Mouse (Mus musculus) midbrain, embryonic 15.5 days (tissue): ENCODE measurements at regions not wholly inside any gene's neighbourhood (a gene's known extent, or its start where the extent isn't known, plus 50 kb on each side); places are given as distances from the start of the nearest gene placed in this dataset.

Experiments used
- ATAC-seq: fragments of 200-750 bp; cut with Nextera tagmentation; replicated peaks from 2 replicates; pipeline ENCODE4 v1.8.0; 2017; ENCODE audit warnings: moderate TSS enrichment
- H3K27ac ChIP-seq: fragments of 300-500 bp; sonication (generic); 2 replicates; pipeline ENCODE4 v1.5.1; 2015; ENCODE audit warnings: mild to moderate bottlenecking, inconsistent platforms
- H3K27me3 ChIP-seq: fragments of 300-500 bp; sonication (generic); replicated peaks from 2 replicates; pipeline ENCODE4 v1.6.1; 2015; ENCODE audit warnings: inconsistent platforms
- H3K36me3 ChIP-seq: fragments of 300-500 bp; sonication (generic); replicated peaks from 2 replicates; pipeline ENCODE4 v1.6.1; 2015; ENCODE audit warnings: inconsistent platforms
- H3K4me1 ChIP-seq: fragments of 300-500 bp; sonication (generic); 2 replicates; pipeline ENCODE4 v1.6.1; 2015; ENCODE audit warnings: inconsistent platforms
- H3K4me2 ChIP-seq: fragments of 300-500 bp; sonication (generic); 2 replicates; pipeline ENCODE4 v1.6.1; 2015; ENCODE audit warnings: inconsistent platforms, mild to moderate bottlenecking, moderate library complexity
- H3K4me3 ChIP-seq: fragments of 300-500 bp; sonication (generic); 2 replicates; pipeline ENCODE4 v1.5.1; 2015; ENCODE audit warnings: mild to moderate bottlenecking, inconsistent platforms
- H3K9ac ChIP-seq: fragments of 300-500 bp; sonication (generic); 2 replicates; pipeline ENCODE4 v1.6.1; 2015; ENCODE audit warnings: mild to moderate bottlenecking, inconsistent platforms
- H3K9me3 ChIP-seq: fragments of 300-500 bp; sonication (generic); 2 replicates; pipeline ENCODE4 v1.6.1; 2016; ENCODE audit warnings: inconsistent platforms
- WGBS: fragments of 180-500 bp; shearing (Covaris S2); methylation state at CpG from one replicate; pipeline ENCODE4 v1.1.7; 2015; ENCODE audit warnings: mixed read lengths; 5-methylcytosine and 5-hydroxymethylcytosine counted together

DNA sequence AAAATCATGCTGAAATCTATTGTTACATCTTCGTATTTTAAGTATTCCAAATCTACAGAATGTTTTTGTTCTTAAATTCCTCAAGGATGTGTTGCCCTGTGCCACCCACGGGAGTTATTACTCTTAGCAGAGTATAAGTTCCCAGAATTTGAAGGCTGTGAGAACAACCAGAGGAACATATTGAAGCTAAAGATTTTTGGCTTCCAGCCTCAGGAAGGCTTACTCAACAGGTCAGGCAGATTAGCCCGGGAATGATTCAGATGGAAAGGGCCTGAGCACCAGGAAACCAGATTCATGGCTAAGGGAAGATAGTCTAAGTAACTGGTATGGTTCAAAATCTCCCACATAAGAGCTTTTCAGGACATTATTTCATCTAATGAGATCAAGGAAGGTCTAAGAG lies 145.4 kb downstream of the Gm9733 start:
- 89% methylated on average over 3 of the region's 3 CpGs for WGBS
- Histone ChIP-seq H3K4me2 (no peak overlapping the region), H3K9me3 (no peaks in the 10 kb centered on the region), H3K27me3 (no peaks in the 10 kb centered on the region), H3K9ac (no peak overlapping the region), H3K27ac (no peak overlapping the region), H3K4me1 (no peaks in the 10 kb centered on the region), H3K4me3 (no peak overlapping the region), H3K36me3 (no peaks in the 10 kb centered on the region)
- no peak for ATAC-seq

DNA sequence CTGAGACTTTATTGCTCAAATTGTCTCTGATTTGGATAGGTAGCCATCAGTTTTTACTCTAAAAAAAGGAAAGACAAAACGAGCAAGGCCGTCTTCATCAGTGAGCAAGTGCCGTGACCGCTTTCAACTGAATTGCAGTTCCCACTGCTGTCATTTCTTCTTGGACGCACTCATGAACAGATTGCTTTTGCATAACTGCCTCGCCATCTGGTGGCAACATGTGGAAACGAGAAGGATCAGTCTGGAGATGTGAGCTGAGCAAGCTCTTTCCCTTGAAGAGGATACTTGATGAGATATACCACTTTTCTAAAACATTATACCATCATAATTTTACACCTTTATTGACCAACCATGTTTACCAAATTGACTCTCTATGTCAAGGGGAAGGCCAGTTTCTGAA lies 137.7 kb downstream of the Gm9733 start:
- Histone ChIP-seq H3K27ac (no peak overlapping the region), H3K4me1 (no peaks in the 10 kb centered on the region), H3K4me2 (no peak overlapping the region), H3K4me3 (no peak overlapping the region), H3K27me3 (no peaks in the 10 kb centered on the region), H3K9me3 (no peaks in the 10 kb centered on the region), H3K36me3 (no peaks in the 10 kb centered on the region), H3K9ac (no peak overlapping the region)
- peak; percentile 97 for ATAC-seq
- 5% methylated on average over 7 of the region's 7 CpGs for WGBS

DNA sequence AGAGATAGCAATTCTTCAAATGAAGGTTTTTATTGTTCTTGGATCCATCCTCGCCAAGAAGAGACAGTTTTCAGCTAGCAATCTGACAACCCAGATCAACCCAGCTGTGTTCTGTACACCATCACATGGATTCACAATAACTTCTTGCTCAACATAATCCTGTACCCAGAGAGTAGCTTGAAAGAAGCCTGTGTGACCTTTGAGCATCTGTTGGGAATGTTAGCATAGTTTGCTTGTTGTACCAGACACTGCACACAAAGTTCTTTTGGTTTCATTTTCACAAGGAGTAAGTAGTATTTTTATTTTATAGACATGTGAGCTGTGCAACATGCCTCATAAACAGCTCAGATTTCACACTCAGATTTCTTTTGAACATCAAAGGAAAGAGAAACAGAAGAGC lies 136.0 kb downstream of the Gm9733 start:
- no peaks in the 10 kb centered on the region for H3K4me1 ChIP-seq
- no peaks in the 10 kb centered on the region for H3K27me3 ChIP-seq
- no peaks in the 10 kb centered on the region for H3K9me3 ChIP-seq
- H3K4me3 ChIP-seq: no peak overlapping the region
- no peak overlapping the region for H3K9ac ChIP-seq
- ATAC-seq: no peak
- no peak overlapping the region for H3K27ac ChIP-seq
- H3K36me3 ChIP-seq: no peaks in the 10 kb centered on the region
- WGBS: 71% methylated on average over 1 of the region's 1 CpGs
- no peak overlapping the region for H3K4me2 ChIP-seq

DNA sequence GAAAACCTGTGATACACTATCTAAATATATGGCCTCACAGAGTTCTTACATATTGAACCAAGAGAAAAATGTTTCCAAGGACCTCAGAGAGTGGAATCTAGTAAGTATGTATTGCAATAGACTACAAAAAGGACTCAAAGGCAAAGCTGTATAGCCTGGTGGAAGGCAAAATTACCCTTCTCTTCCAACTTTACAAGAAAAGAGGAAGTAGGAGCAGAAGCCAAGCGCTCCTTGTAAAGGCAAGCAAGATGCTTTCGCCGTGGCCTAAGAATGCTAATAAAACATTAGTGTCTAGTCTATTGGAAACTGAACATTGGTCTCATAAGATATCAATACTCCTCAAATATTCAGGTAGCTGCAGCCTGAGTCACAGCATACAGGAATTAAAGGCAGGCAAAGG lies 134.0 kb downstream of the Gm9733 start:
- H3K4me2 ChIP-seq: no peak overlapping the region
- WGBS: 87% methylated on average over 3 of the region's 3 CpGs
- H3K36me3 ChIP-seq: no peaks in the 10 kb centered on the region
- no peak overlapping the region for H3K27ac ChIP-seq
- H3K9me3 ChIP-seq: no peaks in the 10 kb centered on the region
- H3K4me1 ChIP-seq: no peaks in the 10 kb centered on the region
- no peak overlapping the region for H3K4me3 ChIP-seq
- no peak for ATAC-seq
- no peaks in the 10 kb centered on the region for H3K27me3 ChIP-seq
- no peak overlapping the region for H3K9ac ChIP-seq

DNA sequence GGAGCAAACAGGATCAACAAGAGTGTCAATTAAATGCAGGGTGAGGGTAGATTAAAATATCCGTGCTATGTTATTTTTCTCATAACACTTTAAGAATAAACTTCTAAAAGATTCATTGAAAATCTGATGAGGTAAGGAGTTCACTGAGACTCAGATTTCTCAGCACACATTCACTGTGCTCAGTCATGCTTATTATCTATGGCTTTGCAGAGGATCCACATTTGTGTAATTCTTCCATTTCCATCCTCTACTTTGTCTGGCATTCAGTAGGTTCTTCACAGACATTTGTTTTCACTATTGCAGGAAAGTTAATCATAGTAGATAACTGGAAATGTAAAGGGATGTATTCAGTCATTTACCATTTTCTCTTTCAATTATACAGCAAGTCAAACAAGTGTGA lies 131.8 kb downstream of the Gm9733 start:
- Histone ChIP-seq H3K9me3 (no peaks in the 10 kb centered on the region), H3K4me1 (no peaks in the 10 kb centered on the region), H3K4me2 (no peak overlapping the region), H3K27me3 (no peaks in the 10 kb centered on the region), H3K9ac (no peak overlapping the region), H3K4me3 (no peak overlapping the region), H3K36me3 (no peaks in the 10 kb centered on the region), H3K27ac (no peak overlapping the region)
- no peak for ATAC-seq
- WGBS: 32% methylated on average over 1 of the region's 1 CpGs

DNA sequence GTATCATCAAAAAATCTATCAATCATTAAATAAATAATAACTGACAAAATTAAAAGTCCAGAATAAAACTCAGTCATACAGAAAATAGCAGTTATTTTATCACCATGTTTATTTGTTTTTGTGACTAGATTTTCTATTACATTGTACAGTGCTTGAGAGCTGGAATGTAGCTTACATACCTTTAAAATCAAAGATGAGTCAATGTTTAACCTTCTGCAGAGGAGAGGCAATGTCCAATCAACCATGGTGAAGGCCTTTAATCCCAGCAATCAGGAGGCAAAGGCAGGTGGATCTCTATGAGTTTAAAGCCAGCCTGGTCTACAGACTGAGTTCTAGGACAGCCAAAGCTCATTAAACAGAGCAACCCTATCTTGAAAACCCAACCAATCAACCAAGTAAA lies 131.1 kb downstream of the Gm9733 start:
- Histone ChIP-seq H3K27me3 (no peaks in the 10 kb centered on the region), H3K9me3 (no peaks in the 10 kb centered on the region), H3K36me3 (no peaks in the 10 kb centered on the region), H3K4me2 (no peak overlapping the region), H3K27ac (no peak overlapping the region), H3K4me1 (no peaks in the 10 kb centered on the region), H3K4me3 (no peak overlapping the region), H3K9ac (no peak overlapping the region)
- no peak for ATAC-seq

DNA sequence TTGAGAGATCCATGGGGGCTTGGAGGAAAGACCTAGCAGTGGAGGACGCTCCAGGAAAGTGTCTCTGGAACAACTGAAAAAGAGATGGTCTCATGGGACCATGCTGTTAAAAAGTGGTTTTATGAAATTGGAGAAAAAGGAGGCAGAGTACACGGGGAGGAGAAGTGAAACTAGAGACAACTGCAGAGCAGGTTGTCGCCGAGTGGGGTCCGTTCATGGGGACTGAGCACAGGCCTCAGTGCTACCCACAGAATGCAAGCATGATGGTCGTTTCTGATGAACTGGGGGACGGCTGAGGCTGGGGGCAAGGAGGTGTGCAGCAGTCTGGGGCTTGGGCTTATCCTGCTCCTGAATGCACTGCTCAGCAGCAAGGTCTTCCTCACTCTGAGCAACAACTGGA lies 129.3 kb downstream of the Gm9733 start:
- Histone ChIP-seq H3K36me3 (no peaks in the 10 kb centered on the region), H3K4me2 (no peak overlapping the region), H3K4me1 (no peaks in the 10 kb centered on the region), H3K9ac (no peak overlapping the region), H3K9me3 (no peaks in the 10 kb centered on the region), H3K27me3 (no peaks in the 10 kb centered on the region), H3K27ac (no peak overlapping the region), H3K4me3 (no peak overlapping the region)
- 89% methylated on average over 7 of the region's 7 CpGs for WGBS
- ATAC-seq: no peak

DNA sequence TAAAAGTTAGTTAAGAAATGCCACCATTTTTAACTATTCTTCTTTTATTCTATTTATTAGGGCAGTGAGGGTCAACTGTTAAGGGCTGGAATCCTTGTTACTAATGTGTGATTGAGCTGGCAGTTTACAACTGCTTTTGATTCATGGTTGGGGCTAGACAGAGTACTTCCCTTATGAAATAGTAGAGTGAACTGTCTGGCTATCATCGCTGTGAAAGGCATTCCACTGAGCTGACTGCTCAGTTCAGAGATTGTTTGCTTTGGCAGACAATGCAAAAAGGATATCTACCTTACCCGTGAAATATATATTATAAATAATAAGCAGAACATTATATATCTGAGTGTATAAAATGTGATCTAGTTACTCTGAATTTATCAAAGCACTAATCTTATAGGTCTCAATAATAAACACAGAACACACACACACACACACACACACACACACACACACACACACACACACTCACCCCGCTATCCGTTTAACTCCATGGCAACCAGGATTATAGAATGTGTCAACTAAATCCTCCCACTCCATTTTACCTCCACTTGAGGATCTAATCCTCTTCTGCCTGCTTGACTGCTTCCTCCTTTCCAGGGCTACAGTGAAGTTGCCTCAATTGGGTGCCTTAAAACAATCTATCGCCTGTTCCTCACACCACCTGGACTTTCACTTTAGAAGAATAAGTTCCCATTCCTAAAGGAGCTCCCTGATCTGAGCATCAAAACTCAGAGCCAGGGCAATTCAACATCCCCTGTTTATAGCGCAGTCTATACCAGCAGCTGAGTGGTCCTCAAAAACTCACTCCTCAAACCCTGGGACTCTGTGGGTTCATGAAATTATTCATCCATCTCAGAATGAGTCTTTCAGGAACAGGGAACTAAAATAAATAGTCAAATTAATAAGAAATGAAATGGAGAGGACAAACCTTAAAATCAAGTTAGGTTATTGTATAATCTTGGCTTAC lies 126.6 kb downstream of the Gm9733 start:
- 16% methylated on average over 6 of the region's 6 CpGs for whole genome bisulfite sequencing
- Histone ChIP-seq H3K9ac (no peak overlapping the region), H3K9me3 (no peaks in the 10 kb centered on the region), H3K4me1 (no peaks in the 10 kb centered on the region), H3K36me3 (no peaks in the 10 kb centered on the region), H3K27ac (no peak overlapping the region), H3K4me2 (no peak overlapping the region), H3K27me3 (no peaks in the 10 kb centered on the region), H3K4me3 (no peak overlapping the region)
- ATAC-seq: peak; percentile 83

DNA sequence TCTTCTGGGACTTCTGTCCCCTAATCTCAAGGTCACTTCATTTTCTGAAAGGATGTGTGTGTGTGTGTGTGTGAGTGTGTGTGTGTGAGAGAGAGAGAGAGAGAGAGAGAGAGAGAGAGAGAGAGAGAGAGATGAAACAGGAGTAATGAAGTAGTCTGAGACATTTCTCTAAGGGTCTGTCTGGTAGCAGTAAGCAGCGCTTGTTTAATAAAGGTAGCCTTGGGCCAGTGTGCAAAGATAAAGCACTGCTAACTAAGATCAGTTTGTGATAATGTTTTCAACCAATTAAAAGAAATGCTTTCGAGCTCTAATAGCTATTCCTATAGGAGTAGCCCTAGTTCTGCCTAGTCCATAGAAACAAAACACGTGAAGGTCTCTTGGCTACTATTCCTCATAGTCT lies 119.7 kb downstream of the Gm9733 start:
- no peak for ATAC-seq
- WGBS: 76% methylated on average over 3 of the region's 3 CpGs

DNA sequence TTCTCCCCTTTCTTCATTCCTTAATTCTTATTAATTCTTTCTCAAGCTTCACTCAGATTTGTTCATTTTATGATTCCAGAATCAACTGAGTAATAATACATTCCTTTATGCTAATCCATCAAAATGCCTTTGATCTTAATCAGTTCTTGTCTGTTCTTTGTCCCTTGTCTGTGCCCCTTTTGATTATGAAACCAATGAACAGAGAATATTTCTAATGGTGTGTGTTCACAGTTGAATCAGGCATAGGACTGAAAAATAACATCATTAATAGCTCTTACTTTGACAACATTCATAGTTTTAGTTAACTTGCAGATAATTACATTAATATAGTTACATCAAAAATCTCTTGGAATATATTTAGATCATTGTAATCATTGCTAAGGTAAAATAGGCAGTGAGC lies 114.5 kb downstream of the Gm9733 start:
- no peak for ATAC-seq
- H3K9ac ChIP-seq: no peak overlapping the region
- H3K4me1 ChIP-seq: no peaks in the 10 kb centered on the region
- no peaks in the 10 kb centered on the region for H3K9me3 ChIP-seq
- H3K36me3 ChIP-seq: no peaks in the 10 kb centered on the region
- no peak overlapping the region for H3K4me3 ChIP-seq
- H3K4me2 ChIP-seq: no peak overlapping the region
- no peak overlapping the region for H3K27ac ChIP-seq
- no peaks in the 10 kb centered on the region for H3K27me3 ChIP-seq

More for the DNA sequence above, 119.7 kb downstream of the Gm9733 start:
- Histone ChIP-seq H3K27ac (no peak overlapping the region), H3K4me3 (no peak overlapping the region), H3K4me1 (no peaks in the 10 kb centered on the region), H3K36me3 (no peaks in the 10 kb centered on the region), H3K27me3 (no peaks in the 10 kb centered on the region), H3K9ac (no peak overlapping the region), H3K4me2 (no peak overlapping the region), H3K9me3 (no peaks in the 10 kb centered on the region)

DNA sequence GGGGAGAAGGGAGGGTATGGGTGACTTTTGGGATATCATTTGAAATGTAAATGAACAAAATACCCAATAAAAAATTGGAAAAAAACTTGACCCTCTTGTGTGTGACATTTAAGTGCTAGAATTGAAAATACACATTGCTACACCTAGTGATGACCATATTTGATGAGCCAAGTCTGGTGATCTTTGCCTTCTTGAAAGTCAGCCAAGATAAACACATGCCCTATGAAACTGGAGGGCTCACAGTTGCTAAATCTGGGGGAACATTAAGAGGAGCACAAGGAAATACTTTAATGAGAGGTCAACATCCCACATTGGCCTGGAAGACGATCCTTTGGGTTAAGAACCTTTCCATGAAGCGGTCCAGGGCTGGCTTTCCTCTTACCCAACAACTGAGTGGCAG lies 112.8 kb downstream of the Gm9733 start:
- no peaks in the 10 kb centered on the region for H3K27me3 ChIP-seq
- no peak overlapping the region for H3K4me3 ChIP-seq
- 91% methylated on average over 2 of the region's 2 CpGs for WGBS
- no peak for ATAC-seq
- no peaks in the 10 kb centered on the region for H3K4me1 ChIP-seq
- H3K4me2 ChIP-seq: no peak overlapping the region
- no peak overlapping the region for H3K9ac ChIP-seq
- no peaks in the 10 kb centered on the region for H3K36me3 ChIP-seq
- no peak overlapping the region for H3K27ac ChIP-seq
- H3K9me3 ChIP-seq: no peaks in the 10 kb centered on the region

DNA sequence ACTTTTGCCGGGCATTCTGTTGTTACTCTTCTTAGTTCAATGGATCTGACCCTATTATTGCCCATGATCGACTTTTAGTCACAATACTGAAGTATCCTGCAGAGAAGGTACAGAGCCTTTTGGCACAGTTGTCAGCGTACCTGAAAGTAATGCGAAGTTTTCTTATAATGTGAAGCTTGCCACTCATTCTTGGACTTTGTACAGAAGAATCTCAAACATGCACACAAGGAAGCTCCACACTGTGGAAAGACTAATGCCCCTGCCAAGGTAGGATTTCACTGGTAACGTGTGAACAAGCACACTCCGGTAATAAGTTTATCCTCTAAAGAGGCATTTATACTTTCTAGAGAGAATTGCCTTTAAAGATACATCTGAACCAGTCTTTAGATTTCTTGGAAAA lies 108.8 kb downstream of the Gm9733 start:
- H3K9me3 ChIP-seq: no peaks in the 10 kb centered on the region
- no peaks in the 10 kb centered on the region for H3K36me3 ChIP-seq
- no peak overlapping the region for H3K27ac ChIP-seq
- H3K4me2 ChIP-seq: no peak overlapping the region
- no peaks in the 10 kb centered on the region for H3K4me1 ChIP-seq
- no peaks in the 10 kb centered on the region for H3K27me3 ChIP-seq
- no peak overlapping the region for H3K9ac ChIP-seq
- no peak overlapping the region for H3K4me3 ChIP-seq
- 83% methylated on average over 6 of the region's 6 CpGs for WGBS
- no peak for ATAC-seq

DNA sequence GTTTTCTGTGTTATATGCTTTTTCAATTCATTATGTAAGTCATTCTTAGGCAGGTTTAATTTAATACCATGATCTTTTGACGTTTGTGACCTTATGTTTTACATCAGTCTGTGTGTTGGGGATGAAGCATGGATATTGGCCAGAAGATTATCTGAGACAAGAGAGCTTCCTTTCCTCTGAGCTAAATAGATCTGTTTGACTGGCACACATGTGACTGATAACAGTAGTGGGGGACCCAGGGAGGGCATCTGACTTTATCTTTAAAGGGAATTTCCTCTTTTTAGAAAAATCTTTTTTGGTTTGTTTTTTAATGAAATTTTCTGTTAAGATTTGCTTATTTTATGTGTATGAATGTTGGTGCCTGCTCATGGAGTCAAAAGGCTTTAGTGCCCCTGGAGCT lies 107.7 kb downstream of the Gm9733 start:
- H3K27ac ChIP-seq: no peak overlapping the region
- no peaks in the 10 kb centered on the region for H3K27me3 ChIP-seq
- H3K4me3 ChIP-seq: no peak overlapping the region
- no peak overlapping the region for H3K4me2 ChIP-seq
- H3K9ac ChIP-seq: no peak overlapping the region
- ATAC-seq: no peak
- H3K36me3 ChIP-seq: no peaks in the 10 kb centered on the region
- no peaks in the 10 kb centered on the region for H3K4me1 ChIP-seq
- WGBS: 52% methylated on average over 1 of the region's 1 CpGs
- no peaks in the 10 kb centered on the region for H3K9me3 ChIP-seq
